ENCODE assay signal across 17 mouse cellular contexts in genomic region chr13:92722389-92722788, GRCm38 (mm10).
A peak's percentile ranks its signal among the peaks of the same experiment; 100 is the strongest.
DNase-seq lines count a peak whose midpoint lies in the region; ATAC-seq and TF ChIP-seq lines count a peak whose summit lies in the region.
"Had no signal": no experiment of that assay in that cellular context is flagged by ENCODE, and none has a peak within 500 bp of the region (broad histone marks: within the 10 kb centered on the region; RNA-seq: fewer than 3 reads in every experiment).

No protein-coding gene starts in this region.

- TF ChIP-seq EP300 in lung, postnatal 0 days (IDR thresholded peaks at IDR 0.05) = no peak

- no peak overlapping the region for H3K4me3 ChIP-seq in heart, embryonic 10.5 days
- H3K4me3 ChIP-seq in lung, postnatal 0 days (ENCODE audit: low read depth, low read length) = no peak overlapping the region
- no peak overlapping the region for H3K4me3 ChIP-seq in left cerebral cortex, adult 2 months
- H3K4me3 ChIP-seq: embryonic facial prominence, embryonic 15.5 days; heart, embryonic 13.5 days; hindbrain, embryonic 12.5 days; megakaryocyte, embryonic 14.5 days had no signal

- H3K27ac ChIP-seq in heart, embryonic 10.5 days = no peak overlapping the region
- no peak overlapping the region for H3K27ac ChIP-seq in lung, postnatal 0 days (ENCODE audit: low read length)
- H3K27ac ChIP-seq in left cerebral cortex, adult 2 months = no peak overlapping the region
- H3K27ac ChIP-seq: embryonic facial prominence, embryonic 15.5 days; heart, embryonic 13.5 days; hindbrain, embryonic 12.5 days had no signal

- no peaks in the 10 kb centered on the region for H3K27me3 ChIP-seq in heart, embryonic 10.5 days (ENCODE audit: insufficient read depth, poor library complexity, severe bottlenecking)
- no peaks in the 10 kb centered on the region for H3K27me3 ChIP-seq in lung, postnatal 0 days (replicated peaks; ENCODE audit: insufficient read depth, low read length)
- no peaks in the 10 kb centered on the region for H3K27me3 ChIP-seq in splenic B cell, adult 2 months (ENCODE audit: control insufficient read depth, insufficient read depth, low read length, poor library complexity, severe bottlenecking)
- H3K27me3 ChIP-seq: embryonic facial prominence, embryonic 15.5 days; heart, embryonic 13.5 days; hindbrain, embryonic 12.5 days had no signal

- intact Hi-C loops in left cerebral cortex, adult 2 months (cut with DNase I) = no loop called here

- no peak for TF ChIP-seq CTCF in lung, postnatal 0 days (IDR thresholded peaks at IDR 0.05)
- TF ChIP-seq CTCF in left cerebral cortex, adult 2 months (IDR thresholded peaks at IDR 0.05) = no peak

- no peaks in the 10 kb centered on the region for H3K36me3 ChIP-seq in heart, embryonic 10.5 days
- no peaks in the 10 kb centered on the region for H3K36me3 ChIP-seq in lung, postnatal 0 days (ENCODE audit: insufficient read depth, low read length)
- H3K36me3 ChIP-seq in splenic B cell, adult 2 months (ENCODE audit: control insufficient read depth, insufficient read depth, low read length, poor library complexity, severe bottlenecking) = no peaks in the 10 kb centered on the region
- H3K36me3 ChIP-seq: embryonic facial prominence, embryonic 15.5 days; heart, embryonic 13.5 days; hindbrain, embryonic 12.5 days had no signal

- ATAC-seq in lung, postnatal 0 days = peak; percentile 85
- ATAC-seq in granulocyte monocyte progenitor cell, adult 5-6 weeks (replicated peaks; ENCODE audit: poor library complexity, severe bottlenecking) = peak; percentile 95
- ATAC-seq: forebrain, embryonic 14.5 days had no signal

- no peak overlapping the region for H3K4me2 ChIP-seq in lung, postnatal 0 days (replicated peaks; ENCODE audit: low read depth, low read length)
- H3K4me2 ChIP-seq: embryonic facial prominence, embryonic 15.5 days; heart, embryonic 13.5 days; hindbrain, embryonic 12.5 days had no signal

- peak; percentile 68 for DNase-seq in heart, embryonic 10.5 days (ENCODE audit: low spot score)
- DNase-seq in heart, adult 9 months (ENCODE audit: low spot score in 2 of 2) = no peak
- DNase-seq in lung, postnatal 0 days (ENCODE audit: low spot score) = peak; percentile 68
- DNase-seq in lung, adult 18-20 months = no peak
- DNase-seq in splenic B cell, adult 2 months (ENCODE audit: low read depth, low spot score) = peak; percentile 40
- DNase-seq in left cerebral cortex, adult 8-10 months (ENCODE audit: low spot score in 2 of 2) = no peak
- DNase-seq in left cerebral cortex, adult 2 months (ENCODE audit: extremely low spot score in 1 of 2, low spot score in 2 of 2) = no peak
- DNase-seq: B cell, adult 2 months; kidney, adult 2 months; right cerebral cortex, postnatal 25 days; thymus, postnatal 14 days had no signal

- WGBS in heart, embryonic 10.5 days = 77% methylated on average over 5 of the region's 5 CpGs
- WGBS in lung, postnatal 0 days = 39% methylated on average over 5 of the region's 5 CpGs

- H3K9me3 ChIP-seq in heart, embryonic 10.5 days = no peaks in the 10 kb centered on the region
- H3K9me3 ChIP-seq in lung, postnatal 0 days (ENCODE audit: low read length) = no peaks in the 10 kb centered on the region
- H3K9me3 ChIP-seq: embryonic facial prominence, embryonic 15.5 days; heart, embryonic 13.5 days; hindbrain, embryonic 12.5 days; megakaryocyte, embryonic 14.5 days had no signal

- no peaks in the 10 kb centered on the region for H3K4me1 ChIP-seq in heart, embryonic 10.5 days
- no peaks in the 10 kb centered on the region for H3K4me1 ChIP-seq in lung, postnatal 0 days (ENCODE audit: insufficient read depth, low read depth, low read length)
- H3K4me1 ChIP-seq: heart, embryonic 13.5 days; hindbrain, embryonic 12.5 days; megakaryocyte, embryonic 14.5 days had no signal

- H3K9ac ChIP-seq in lung, postnatal 0 days (replicated peaks; ENCODE audit: low read depth) = no peak overlapping the region
- H3K9ac ChIP-seq: embryonic facial prominence, embryonic 15.5 days; heart, embryonic 13.5 days; hindbrain, embryonic 12.5 days had no signal

Comparison
In these comparisons a context has a peak if more than half of its experiments do, and no peak if none do; other contexts are left out.
1. DNase-seq: peak in heart, embryonic 10.5 days (single experiment), lung, postnatal 0 days (single experiment) and splenic B cell, adult 2 months (single experiment); none in heart, adult 9 months (0 of 2), lung, adult 18-20 months (0 of 2), left cerebral cortex, adult 8-10 months (0 of 2) and left cerebral cortex, adult 2 months (0 of 2).